Mouse (Mus musculus) heart, postnatal 25 days (tissue): ENCODE measurements around the gene Gpx5. TPM values are rescaled to one million over a fixed set of nuclear protein-coding genes. Genes with fewer than 3 reads are reported as not detected.
"Not testable (repeated sequence)": the region's sequence is repeated elsewhere in the genome, so short reads cannot be mapped to it uniquely, and the experiment has no call there.

Experiments
- DNase-seq: peaks from one replicate; pipeline ENCODE4 v3.0.0; 2022; ENCODE audit warnings: low spot score
- intact Hi-C: fragments of 180-260 bp; cut with DNase I; formaldehyde crosslinking; loops from one replicate; pipeline ENCODE4 v1.15.1; 2025
- total RNA-seq, 2 experiments: library from RNA; stranded (reverse); gene quantifications; 2 replicates each; pipeline ENCODE4 v1.2.3; 2021

The Gpx5 gene
- total RNA-seq, 2 experiments from 2014 or later = not detected

- intact Hi-C loops = loop anchor here (2.0 to 5.0 kb wide), 3 partner anchors 40 to 437 kb away; no protein-coding TSS in a partner anchor
- DNase-seq = no peak
Measured at GRCm38 (mm10) chr13:21275021-21275814, 17.3 kb downstream of the Gpx5 start.

- no peak for DNase-seq
- intact Hi-C loops = no loop called here
Measured at GRCm38 (mm10) chr13:21268262-21268661, 24.3 kb downstream of the Gpx5 start.

GRCm38 (mm10) chr13:21267541-21267940 lies 25.0 kb downstream of the Gpx5 start:
- intact Hi-C loops = no loop called here

GRCm38 (mm10) chr13:21265736-21266135 lies 26.8 kb downstream of the Gpx5 start:
- DNase-seq = no peak
- intact Hi-C loops = no loop called here

More at GRCm38 (mm10) chr13:21267541-21267940, 25.0 kb downstream of the Gpx5 start:
- DNase-seq = no peak

- no peak for DNase-seq
- intact Hi-C loops = no loop called here
Measured at GRCm38 (mm10) chr13:21264366-21264765, 28.2 kb downstream of the Gpx5 start.

- intact Hi-C loops = no loop called here
- no peak for DNase-seq
Measured at GRCm38 (mm10) chr13:21263910-21264309, 28.6 kb downstream of the Gpx5 start.

- intact Hi-C loops = no loop called here
- DNase-seq = no peak
Measured at GRCm38 (mm10) chr13:21262787-21263461, 29.6 kb downstream of the Gpx5 start.

GRCm38 (mm10) chr13:21260289-21260688 lies 32.2 kb downstream of the Gpx5 start:
- no peak for DNase-seq
- intact Hi-C loops = no loop called here

- intact Hi-C loops = no loop called here
Measured at GRCm38 (mm10) chr13:21259677-21260113, 32.8 kb downstream of the Gpx5 start.

GRCm38 (mm10) chr13:21259171-21259631 lies 33.3 kb downstream of the Gpx5 start:
- intact Hi-C loops = no loop called here
- no peak for DNase-seq

More at GRCm38 (mm10) chr13:21259677-21260113, 32.8 kb downstream of the Gpx5 start:
- no peak for DNase-seq

- no peak for DNase-seq
- intact Hi-C loops = no loop called here
Measured at GRCm38 (mm10) chr13:21258524-21258923, 34.0 kb downstream of the Gpx5 start.

- no peak for DNase-seq
- intact Hi-C loops = no loop called here
Measured at GRCm38 (mm10) chr13:21253986-21254385, 38.5 kb downstream of the Gpx5 start.

GRCm38 (mm10) chr13:21253569-21253968 lies 39.0 kb downstream of the Gpx5 start:
- DNase-seq = no peak
- intact Hi-C loops = no loop called here

- no peak for DNase-seq
- intact Hi-C loops = no loop called here
Measured at GRCm38 (mm10) chr13:21253040-21253439, 39.5 kb downstream of the Gpx5 start.

- intact Hi-C loops = no loop called here
- no peak for DNase-seq
Measured at GRCm38 (mm10) chr13:21250074-21250681, 42.4 kb downstream of the Gpx5 start.

- no peak for DNase-seq
- intact Hi-C loops = no loop called here
Measured at GRCm38 (mm10) chr13:21249022-21249421, 43.5 kb downstream of the Gpx5 start.

GRCm38 (mm10) chr13:21246276-21246675 lies 46.3 kb downstream of the Gpx5 start:
- intact Hi-C loops = no loop called here
- DNase-seq = no peak

- DNase-seq, intact Hi-C loops: not testable (repeated sequence)
Measured at GRCm38 (mm10) chr13:21244967-21245366, 47.6 kb downstream of the Gpx5 start.

GRCm38 (mm10) chr13:21244089-21244488 lies 48.4 kb downstream of the Gpx5 start:
- intact Hi-C loops = no loop called here
- no peak for DNase-seq

GRCm38 (mm10) chr13:21243196-21243595 lies 49.3 kb downstream of the Gpx5 start:
- DNase-seq = no peak
- intact Hi-C loops = no loop called here
